Mouse (Mus musculus): ENCODE measurements at regions not wholly inside any gene's neighbourhood (a gene's known extent, or its start where the extent isn't known, plus 50 kb on each side); places are given as distances from the start of the nearest gene placed in this dataset.
"Not testable (repeated sequence)": the region's sequence is repeated elsewhere in the genome, so short reads cannot be mapped to it uniquely, and the experiment has no call there.

- DNase-seq: no peak
Measured at GRCm38 (mm10) chr13:115911524-115912459, 397.7 kb downstream of the Isl1 start.

DNA sequence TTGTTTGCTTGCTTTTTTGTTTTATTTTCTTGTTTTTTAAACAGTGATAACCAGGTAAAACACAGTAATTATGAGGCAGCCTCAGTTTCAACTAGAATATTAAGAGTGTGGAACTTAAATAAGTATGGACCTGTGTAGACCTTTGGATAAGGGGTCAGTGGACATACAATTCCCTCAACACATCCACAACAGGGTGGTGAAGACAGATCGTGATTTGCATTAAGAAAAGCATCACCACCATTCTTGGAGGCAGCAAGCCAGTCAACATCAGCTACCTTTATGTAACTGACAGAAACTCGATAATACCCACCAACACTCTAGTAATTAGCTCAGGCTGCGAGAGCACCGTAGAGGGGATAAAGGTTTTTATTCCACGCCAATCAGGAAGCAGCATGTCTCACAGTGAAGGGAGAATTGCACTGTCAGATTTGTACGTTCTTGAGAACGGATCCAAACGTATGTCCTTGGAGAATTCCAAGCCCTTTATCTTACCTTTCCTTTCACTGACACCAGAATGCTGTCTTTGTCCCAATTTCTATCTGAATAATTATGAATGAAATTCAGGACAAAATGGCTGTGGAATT, 398.5 kb downstream of the Isl1 start:
- no peak for DNase-seq

DNA sequence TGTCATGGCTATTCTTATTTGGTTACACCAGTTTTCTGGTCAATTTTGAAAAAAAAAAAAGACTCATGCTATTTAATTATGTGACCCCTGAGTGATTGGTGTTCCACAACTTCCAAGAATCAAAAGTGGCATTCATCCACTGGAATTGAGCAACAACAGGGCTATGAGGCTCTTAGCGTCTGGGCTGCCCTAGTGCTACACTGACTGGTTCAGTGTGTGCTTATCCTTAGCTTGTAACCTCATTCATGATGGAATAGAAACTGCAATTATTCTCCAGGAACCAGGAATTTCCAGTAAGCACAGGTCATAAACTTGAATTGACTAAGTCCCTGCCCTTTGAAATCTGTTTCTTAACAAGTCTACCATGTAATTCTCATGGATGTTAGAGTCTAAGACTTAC, 428.9 kb downstream of the Isl1 start:
- no peak for DNase-seq

- no peak for DNase-seq
Measured at GRCm38 (mm10) chr13:115860480-115860879, 449.0 kb downstream of the Isl1 start.

DNA sequence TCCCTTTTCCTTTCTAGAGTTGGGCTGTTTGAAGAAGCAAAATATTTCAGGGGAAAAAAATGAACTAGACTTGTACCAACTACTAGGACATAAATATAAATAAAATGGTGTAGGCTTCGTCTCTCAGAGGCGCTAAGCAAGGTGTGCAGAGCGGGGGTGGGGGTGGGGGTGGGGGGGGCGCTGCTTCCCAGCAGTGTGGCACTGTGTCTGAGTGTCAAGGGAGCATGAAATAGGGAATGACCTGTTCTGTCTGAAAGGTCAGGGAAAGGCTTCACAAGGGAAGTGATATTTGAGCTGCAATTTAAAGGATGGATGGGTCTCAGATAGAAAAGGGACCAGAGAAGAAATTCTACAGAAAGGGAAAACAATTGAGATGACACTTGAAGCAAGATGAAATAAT, 452.9 kb downstream of the Isl1 start:
- no peak for DNase-seq

- DNase-seq: no peak
Measured at GRCm38 (mm10) chr13:115852689-115853356, 456.7 kb downstream of the Isl1 start.

GRCm38 (mm10) chr13:115843121-115843520, 466.4 kb downstream of the Isl1 start:
- DNase-seq: no peak

DNA sequence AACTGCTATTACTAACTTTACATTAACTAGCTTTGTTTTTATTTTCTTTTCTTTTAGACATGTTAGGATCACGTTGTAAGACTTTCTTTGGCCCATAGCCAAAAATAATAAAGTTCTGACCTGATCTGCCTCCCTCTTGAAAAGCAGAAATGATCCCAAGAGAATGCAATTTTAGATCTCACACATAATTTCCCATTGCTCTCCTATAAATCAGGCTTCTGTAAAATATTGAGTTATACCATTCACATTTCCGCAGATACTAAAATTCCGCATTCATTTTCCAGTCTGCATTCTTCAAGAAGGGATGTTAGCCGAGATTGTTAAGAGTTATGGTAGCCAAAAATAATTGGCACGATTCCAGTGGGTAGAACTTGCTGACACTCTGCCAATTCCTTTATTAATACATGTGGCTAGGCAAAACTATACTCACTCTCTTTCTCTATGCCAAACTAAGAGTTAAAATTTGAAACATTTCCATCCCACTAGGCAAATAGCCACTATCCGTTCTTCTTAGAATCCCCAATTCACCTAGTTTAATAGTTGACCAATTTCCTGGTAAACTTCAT, 473.2 kb downstream of the Isl1 start:
- no peak for DNase-seq

DNA sequence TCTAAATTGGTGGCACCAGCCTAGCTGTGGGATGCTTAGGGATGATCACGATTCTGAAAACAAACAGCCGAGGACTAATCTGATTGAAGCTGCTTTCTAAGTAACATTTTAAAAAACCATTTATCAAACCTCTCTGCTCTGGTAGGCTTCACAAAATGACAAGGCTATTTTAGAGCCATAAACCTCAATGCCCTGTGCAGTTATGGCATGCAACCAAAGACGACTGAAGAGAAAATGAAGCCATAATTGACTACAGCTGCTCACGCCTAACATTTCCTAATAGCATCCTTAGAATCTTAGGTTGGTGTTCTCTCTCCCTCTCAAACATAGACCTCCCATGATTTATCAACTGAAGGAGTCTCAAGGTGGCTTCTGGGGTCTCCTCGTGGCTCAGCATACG, 484.3 kb downstream of the Isl1 start:
- DNase-seq: no peak

DNA sequence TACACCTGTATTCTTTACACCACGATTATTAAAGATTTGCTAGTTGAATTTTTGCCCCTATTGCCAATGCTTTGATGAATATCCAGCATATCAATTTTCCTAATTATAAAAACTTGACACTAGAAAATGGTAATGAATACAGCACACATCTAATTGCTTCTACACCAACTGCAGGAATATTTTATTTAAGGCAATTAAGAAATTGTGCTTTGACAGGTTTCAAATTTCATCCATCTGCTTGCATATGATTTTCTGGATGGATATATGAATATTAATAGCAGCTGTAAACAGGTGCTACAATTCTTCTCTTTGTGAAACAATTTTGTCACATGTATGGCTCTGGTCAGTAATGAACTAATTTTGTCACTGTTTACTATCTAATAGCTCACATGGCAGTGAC, 487.0 kb downstream of the Isl1 start:
- no peak for DNase-seq

- DNase-seq: no peak
Measured at GRCm38 (mm10) chr13:115814211-115814610, 495.3 kb downstream of the Isl1 start.

DNA sequence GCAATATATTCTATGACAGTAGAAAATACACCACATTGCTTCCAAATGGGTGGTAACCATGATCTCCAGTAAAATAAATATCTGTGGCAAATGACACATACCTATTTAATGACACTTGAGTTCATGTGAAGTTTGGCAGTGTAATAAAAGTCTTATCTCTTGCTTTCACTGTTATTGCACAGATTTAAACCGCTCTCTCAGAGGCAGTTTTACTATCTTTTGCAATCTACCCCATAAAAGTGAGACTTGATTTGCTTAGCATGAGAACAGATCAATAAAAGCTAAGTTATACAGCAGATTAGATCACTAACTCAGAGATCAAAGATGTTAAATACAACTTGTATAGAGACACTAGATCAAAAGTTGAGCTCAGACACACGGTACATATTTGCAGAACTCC, 510.2 kb downstream of the Isl1 start:
- DNase-seq: no peak

GRCm38 (mm10) chr13:115751271-115751670, 558.2 kb downstream of the Isl1 start:
- no peak for DNase-seq

DNA sequence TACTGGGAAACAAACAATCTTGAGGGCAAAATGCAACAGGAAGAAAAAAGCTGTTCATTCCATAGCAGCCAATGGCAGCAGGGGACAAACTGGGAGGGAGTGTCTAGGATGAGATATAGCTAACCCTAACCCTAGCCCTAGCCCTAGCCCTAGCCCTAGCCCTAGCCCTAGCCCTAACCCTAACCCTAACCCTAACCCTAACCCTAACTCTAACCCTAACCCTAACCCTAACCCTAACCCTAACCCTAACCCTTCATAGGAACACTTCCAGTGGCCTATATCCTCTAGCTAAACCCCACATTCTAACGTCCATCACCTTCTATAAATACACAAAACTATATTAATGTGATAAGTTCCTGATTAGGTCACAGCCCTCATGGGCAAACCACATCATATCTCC, 567.4 kb downstream of the Isl1 start:
- DNase-seq: not testable (repeated sequence)

DNA sequence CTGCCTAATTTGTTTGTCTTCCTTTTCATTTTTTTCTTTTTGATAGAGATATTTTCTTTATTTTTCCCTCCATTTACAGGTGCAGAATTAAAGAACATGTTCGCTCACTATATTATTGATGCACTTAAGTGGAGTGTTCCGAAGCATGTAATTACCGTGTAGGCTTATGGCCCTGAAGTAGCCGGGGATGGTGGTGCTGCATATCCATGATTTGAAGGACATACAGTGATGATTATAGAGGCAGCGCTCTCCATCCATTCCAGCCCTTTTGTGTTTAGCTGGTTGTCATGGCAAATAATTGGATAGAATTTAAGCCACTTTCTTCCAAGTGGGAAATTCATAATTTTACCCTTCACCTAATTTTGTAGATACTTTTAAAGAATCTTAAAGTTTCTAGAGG, 581.5 kb downstream of the Isl1 start:
- no peak for DNase-seq

DNA sequence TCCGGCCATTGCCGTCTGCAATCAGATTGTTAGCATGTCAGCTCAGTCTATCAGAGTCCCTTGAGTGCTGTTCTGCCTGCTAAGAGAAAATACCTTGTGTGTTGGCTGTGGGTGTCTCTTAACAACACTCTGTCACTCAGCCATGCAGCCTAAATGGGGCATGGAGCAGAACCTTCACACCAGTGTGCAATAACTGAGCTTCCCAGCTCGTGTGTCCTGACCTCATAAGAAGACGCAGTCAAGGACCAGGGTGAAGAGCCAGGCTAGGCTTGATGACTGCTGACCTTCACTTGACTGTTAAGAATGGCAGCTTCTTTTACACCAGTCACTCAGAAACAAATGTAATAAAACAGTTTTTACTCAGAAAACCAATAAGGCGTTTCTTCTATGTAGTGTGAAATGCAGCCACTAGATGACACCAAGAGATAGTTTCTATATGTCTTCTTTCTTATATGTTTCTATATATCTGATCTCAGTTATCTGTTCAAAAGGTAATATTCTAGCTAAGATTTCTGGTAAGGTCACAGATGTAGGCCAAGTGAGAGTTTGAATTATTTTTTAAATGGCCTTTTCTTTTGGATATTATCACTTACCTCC, 584.0 kb downstream of the Isl1 start:
- DNase-seq: no peak

- no peak for DNase-seq
Measured at GRCm38 (mm10) chr13:115719276-115719675, 590.2 kb downstream of the Isl1 start.

DNA sequence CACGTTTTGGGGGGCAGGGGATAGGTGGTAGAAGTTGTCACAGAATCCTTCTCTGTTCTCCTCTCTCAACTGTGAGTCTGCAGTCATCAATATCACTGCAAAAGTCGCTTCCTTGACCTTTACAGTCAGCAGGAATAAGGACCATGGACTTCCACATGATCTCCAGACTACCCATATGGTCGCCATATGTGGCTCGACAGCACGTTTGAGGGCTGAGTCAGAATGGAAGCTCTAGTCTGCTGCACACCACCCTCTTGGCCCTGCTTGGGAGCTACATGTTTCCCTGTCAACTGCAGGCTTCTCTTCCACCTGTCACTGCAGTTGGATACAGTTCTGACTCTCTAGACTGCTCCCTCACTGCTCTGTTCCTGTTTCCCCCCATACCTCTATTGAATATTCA, 590.6 kb downstream of the Isl1 start:
- DNase-seq: no peak

DNA sequence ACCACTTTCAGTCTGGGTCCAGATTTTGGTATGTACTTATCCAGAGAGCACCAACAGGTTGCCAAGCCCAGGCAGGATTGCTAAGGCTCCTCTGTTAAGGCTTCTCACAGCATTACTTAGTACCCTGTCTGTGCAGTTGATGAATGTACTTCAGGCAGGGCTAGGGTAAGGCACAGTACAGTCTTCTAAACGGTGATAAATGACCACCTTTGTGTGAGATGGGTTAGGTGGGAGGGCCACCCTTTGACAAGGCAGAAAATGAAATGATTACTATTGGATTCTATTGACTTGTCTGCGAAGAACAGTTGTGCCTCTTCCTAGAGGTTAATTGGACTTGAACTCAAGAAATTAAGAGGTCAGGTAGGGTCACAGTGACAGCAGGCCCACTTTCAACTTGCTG, 594.4 kb upstream of the Itga1 start:
- no peak for DNase-seq

DNA sequence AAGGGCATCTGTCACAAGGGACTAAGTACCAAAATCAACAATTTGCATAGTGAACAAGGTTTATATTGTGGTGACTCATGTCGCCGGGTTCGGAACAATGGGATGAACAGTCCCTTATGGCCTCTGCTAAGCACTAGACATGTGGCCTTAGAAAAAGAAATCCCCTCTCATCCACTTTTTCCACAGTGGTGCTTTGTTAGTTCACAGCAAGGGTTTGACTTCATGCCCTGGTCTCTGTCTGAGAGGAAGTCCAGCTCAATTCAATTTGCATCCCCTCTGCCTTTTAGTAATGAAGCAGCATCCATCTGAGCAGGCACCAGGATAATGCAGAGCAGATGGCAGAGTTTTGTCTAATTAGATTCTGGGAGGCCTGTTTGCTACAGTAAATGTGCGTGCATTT, 585.7 kb upstream of the Itga1 start:
- DNase-seq: no peak

- DNase-seq: no peak
Measured at GRCm38 (mm10) chr13:115679591-115679990, 577.8 kb upstream of the Itga1 start.

DNA sequence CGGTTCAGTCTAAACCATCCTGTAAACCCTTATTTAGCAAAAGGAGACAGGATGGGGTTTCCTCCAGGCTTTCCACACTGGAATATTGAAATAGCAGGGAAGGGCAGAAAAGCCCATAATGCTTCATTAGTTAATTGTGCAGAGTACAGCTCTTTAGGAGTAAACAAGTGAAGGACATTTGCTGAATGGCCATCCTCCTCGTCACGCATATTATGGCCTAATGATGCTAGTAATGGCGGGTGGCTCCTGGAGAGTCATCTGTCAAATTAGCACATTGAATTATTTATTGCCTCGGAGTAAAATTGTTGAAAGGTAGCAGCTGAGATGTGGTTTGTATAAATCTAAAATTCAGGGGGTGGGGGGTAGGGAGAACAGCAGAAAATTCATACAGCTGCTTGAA, 575.1 kb upstream of the Itga1 start:
- DNase-seq: no peak

GRCm38 (mm10) chr13:115673729-115674128, 572.0 kb upstream of the Itga1 start:
- DNase-seq: no peak
